Mouse (Mus musculus) kidney, embryonic 14.5 days (tissue): ENCODE measurements around the gene Cenpm. TPM values are rescaled to one million over a fixed set of nuclear protein-coding genes. Genes with fewer than 3 reads are reported as not detected.

ENCODE experiments used
- ATAC-seq: fragments of 200-750 bp; cut with Nextera tagmentation; 2 replicates; pipeline ENCODE4 v1.8.0; 2017; ENCODE audit warnings: moderate number of reproducible peaks, mild to moderate bottlenecking, moderate TSS enrichment, moderate library complexity; ENCODE audit not compliant: low FRiP score, low TSS enrichment
- H3K27ac ChIP-seq: fragments of 300-500 bp; sonication (generic); 2 replicates; pipeline ENCODE4 v1.5.1; 2014; ENCODE audit warnings: low read depth, mild to moderate bottlenecking, low read length, moderate library complexity, mixed read lengths
- H3K27me3 ChIP-seq: fragments of 300-500 bp; sonication (generic); 2 replicates; pipeline ENCODE4 v1.6.1; 2014; ENCODE audit warnings: mild to moderate bottlenecking, low read length; ENCODE audit not compliant: control insufficient read depth, insufficient read depth
- H3K36me3 ChIP-seq: fragments of 300-500 bp; sonication (generic); 2 replicates; pipeline ENCODE4 v1.6.1; 2014; ENCODE audit warnings: low read length, mixed read lengths; ENCODE audit not compliant: control insufficient read depth, insufficient read depth
- H3K4me1 ChIP-seq: fragments of 300-500 bp; sonication (generic); 2 replicates; pipeline ENCODE4 v1.6.1; 2014; ENCODE audit warnings: low read length, mixed read lengths; ENCODE audit not compliant: control insufficient read depth, insufficient read depth
- H3K4me2 ChIP-seq: fragments of 300-500 bp; sonication (generic); replicated peaks from 2 replicates; pipeline ENCODE4 v1.6.1; 2014; ENCODE audit warnings: low read depth, mild to moderate bottlenecking, low read length
- H3K4me3 ChIP-seq: fragments of 300-500 bp; sonication (generic); 2 replicates; pipeline ENCODE4 v1.5.1; 2014; ENCODE audit warnings: mild to moderate bottlenecking, low read length
- H3K9ac ChIP-seq: fragments of 300-500 bp; sonication (generic); 2 replicates; pipeline ENCODE4 v1.6.1; 2014; ENCODE audit warnings: low read depth, mild to moderate bottlenecking, low read length, moderate library complexity
- H3K9me3 ChIP-seq: fragments of 300-500 bp; sonication (generic); 2 replicates; pipeline ENCODE4 v1.6.1; 2016; ENCODE audit warnings: low read length; ENCODE audit not compliant: control insufficient read depth
- WGBS: fragments of 180-500 bp; shearing (Covaris S2); extraction: QIAGEN DNeasy Blood & Tissue Kit; methylation state at CpG from one replicate; pipeline ENCODE4 v1.1.7; 2014; 5-methylcytosine and 5-hydroxymethylcytosine counted together
- polyA plus RNA-seq: library from polyadenylated mRNA; unstranded; fragments of >200 nt; fragmentation: Nextera tagmentation; extraction: Ambion mirVana; gene quantifications from 2 replicates; pipeline ENCODE4 v1.2.1, GENCODE M21; 2014

Gene Cenpm
- polyA plus RNA-seq, 1 experiment from 2014 or later, result 83.3 TPM

DNA sequence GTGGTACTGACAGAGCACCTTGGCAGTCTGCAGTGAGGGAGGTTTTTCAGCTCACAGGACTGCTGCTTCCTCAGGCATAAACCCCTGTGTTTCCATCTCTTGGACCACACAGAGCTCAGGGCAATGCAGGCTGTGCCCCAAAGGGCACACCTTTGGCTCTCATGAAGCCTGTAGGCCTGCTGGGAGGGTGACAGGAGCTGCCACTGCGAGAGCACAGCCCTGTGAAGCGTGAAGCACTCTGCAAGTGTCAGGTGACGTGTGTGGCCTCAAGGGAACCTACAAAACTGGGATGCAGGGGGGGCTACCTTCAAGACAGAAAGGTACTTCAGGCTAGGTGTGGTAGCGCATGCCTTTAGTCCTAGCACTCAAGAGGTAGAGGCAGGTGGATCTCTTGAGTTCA lies 11.9 kb downstream of the Cenpm start:
- Histone ChIP-seq H3K4me2 (no peak overlapping the region), H3K36me3 (no peaks in the 10 kb centered on the region; the same call in 1 of the 2 replicates), H3K4me1 (0 out of 2 replicates have a peak, but pooled peaks cover 14% of the 10 kb centered on the region), H3K27ac (no peak overlapping the region), H3K9me3 (no peaks in the 10 kb centered on the region), H3K9ac (no peak overlapping the region), H3K27me3 (no peaks in the 10 kb centered on the region), H3K4me3 (no peak overlapping the region)
- 54% methylated on average over 4 of the region's 4 CpGs for WGBS
- ATAC-seq, result no peak

DNA sequence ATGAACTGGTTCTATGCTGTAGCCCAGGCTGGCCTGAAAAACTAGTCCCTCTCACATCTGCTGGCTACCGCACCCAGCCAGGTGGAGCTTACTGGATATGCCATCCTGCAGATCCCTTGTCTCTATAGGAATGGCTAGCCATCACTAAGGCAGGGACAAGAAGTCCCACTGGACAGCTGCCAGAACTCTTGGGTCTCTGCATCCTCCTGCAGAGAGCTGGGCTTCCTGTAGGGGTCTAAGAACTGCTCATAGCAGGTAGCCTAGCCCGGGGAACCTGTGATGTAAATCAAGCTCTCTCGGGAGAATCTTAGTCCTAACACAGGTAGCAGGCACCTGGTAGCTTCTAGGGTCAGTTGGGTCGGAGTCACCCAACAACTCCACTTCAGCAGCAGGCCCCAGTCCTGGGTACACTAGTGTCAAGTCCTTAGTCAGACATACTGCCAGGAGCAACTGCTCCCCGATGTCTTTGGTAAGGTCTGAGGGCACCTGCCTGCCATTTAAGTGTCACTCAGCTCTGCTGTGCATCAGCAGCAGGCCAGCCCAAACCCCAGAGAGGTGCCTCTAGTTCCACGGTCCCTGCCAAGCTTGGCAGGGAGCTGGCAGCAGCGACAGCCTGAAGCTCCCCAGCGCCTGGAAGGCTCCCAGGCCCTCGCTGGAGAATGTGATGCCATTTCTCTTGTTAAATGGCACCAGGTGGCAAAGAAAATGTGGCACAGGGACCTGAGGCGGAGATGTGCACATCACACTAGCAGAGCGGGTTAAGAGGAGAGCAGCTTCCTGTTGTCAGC lies 12.8 kb downstream of the Cenpm start:
- no peaks in the 10 kb centered on the region for H3K9me3 ChIP-seq
- no peaks in the 10 kb centered on the region; the same call in 1 of the 2 replicates for H3K36me3 ChIP-seq
- H3K4me1 ChIP-seq, result 0 out of 2 replicates have a peak, but pooled peaks cover 14% of the 10 kb centered on the region
- WGBS, result 60% methylated on average over 11 of the region's 11 CpGs
- H3K4me2 ChIP-seq, result no peak overlapping the region
- no peak overlapping the region for H3K4me3 ChIP-seq
- H3K9ac ChIP-seq, result no peak overlapping the region
- no peaks in the 10 kb centered on the region for H3K27me3 ChIP-seq
- ATAC-seq, result no peak
- H3K27ac ChIP-seq, result no peak overlapping the region

DNA sequence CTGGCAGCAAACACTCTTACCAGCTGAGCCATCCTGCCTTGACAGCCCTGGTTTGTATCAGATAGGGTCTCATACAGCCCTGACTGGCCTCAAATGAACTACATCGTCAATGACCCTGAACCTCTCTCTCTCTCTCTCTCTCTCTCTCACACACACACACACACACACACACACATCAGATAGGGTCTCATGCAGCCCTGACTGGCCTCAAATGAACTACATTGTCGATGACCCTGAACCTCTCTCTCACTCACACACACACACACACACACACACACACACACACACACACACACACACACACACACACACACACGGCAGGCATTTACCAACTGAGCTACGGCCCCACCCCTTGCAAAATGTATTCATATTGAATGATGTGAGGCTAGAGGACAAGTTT lies 13.4 kb downstream of the Cenpm start:
- no peak overlapping the region for H3K27ac ChIP-seq
- WGBS, result 73% methylated on average over 4 of the region's 4 CpGs
- H3K9me3 ChIP-seq, result no peaks in the 10 kb centered on the region
- H3K4me1 ChIP-seq, result 0 out of 2 replicates have a peak, but pooled peaks cover 14% of the 10 kb centered on the region
- H3K36me3 ChIP-seq, result no peaks in the 10 kb centered on the region; the same call in 1 of the 2 replicates
- no peak overlapping the region for H3K9ac ChIP-seq
- 0 out of 2 replicates have a peak, but pooled peaks have one; percentile 26 for ATAC-seq
- no peak overlapping the region for H3K4me2 ChIP-seq
- no peak overlapping the region for H3K4me3 ChIP-seq
- no peaks in the 10 kb centered on the region for H3K27me3 ChIP-seq

DNA sequence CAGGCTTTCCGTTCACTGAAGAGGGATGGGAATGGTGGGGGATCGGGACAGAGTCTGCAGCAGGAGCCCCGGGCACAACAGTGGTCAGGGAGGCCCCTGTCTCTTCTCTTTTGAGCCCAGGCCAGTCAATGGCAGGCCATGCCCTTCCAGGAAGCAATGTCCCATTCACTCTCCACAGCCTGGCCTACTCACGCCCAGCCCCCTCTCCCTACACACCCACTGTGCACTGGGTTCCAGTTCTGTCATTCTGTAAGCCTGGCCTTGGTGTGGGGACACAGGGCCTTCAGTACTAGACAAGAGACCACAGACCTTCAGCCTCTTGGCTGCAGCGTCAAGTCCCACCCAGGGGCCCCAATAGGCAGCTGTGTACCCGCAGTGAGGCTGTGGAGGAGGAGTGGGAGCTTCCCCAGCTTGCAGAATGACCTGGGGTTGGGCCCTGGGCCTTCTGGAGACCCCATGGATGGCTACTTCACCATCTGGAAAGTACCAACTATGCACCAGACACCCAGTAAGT lies 14.4 kb downstream of the Cenpm start:
- Histone ChIP-seq H3K36me3 (no peaks in the 10 kb centered on the region; the same call in 1 of the 2 replicates), H3K9me3 (no peaks in the 10 kb centered on the region), H3K4me1 (0 out of 2 replicates have a peak, but pooled peaks cover 14% of the 10 kb centered on the region), H3K27ac (no peak overlapping the region), H3K27me3 (no peaks in the 10 kb centered on the region), H3K4me3 (no peak overlapping the region), H3K9ac (no peak overlapping the region), H3K4me2 (no peak overlapping the region)
- 70% methylated on average over 6 of the region's 6 CpGs for WGBS
- no peak for ATAC-seq

DNA sequence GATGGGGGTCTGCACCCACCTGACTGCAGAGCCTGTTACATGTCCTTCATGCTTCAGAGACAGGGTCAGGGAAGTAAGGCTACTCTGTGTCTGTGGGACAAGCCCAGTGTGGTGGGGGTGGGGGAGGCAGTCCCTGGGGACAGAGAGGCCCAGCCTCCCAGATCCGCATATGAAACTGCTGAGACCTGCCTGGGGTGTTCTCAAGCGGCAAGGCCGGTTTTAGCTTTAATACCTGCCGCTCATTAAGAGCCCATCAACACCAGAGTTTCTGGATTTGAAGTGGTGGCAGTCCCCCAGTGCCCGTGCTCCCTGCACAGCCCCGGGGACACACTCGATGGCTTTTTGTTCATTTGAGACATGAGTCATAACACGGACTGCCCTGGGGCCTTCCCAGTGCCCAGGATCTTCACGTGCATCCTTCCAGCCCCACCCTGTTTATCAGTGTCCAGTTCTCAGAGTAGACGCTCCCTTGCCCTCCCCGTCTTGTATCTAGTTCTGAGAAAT lies 15.0 kb downstream of the Cenpm start:
- no peak overlapping the region; the same call in 1 of the 2 replicates for H3K9ac ChIP-seq
- no peak overlapping the region for H3K4me3 ChIP-seq
- H3K9me3 ChIP-seq, result no peaks in the 10 kb centered on the region
- 0 out of 2 replicates have a peak, but pooled peaks cover 14% of the 10 kb centered on the region for H3K4me1 ChIP-seq
- H3K4me2 ChIP-seq, result no peak overlapping the region
- H3K27me3 ChIP-seq, result no peaks in the 10 kb centered on the region; the same call in 1 of the 2 replicates
- no peak overlapping the region for H3K27ac ChIP-seq
- ATAC-seq, result peak; percentile 21; the same call in 1 of the 2 replicates
- 35% methylated on average over 11 of the region's 11 CpGs for WGBS
- H3K36me3 ChIP-seq, result no peaks in the 10 kb centered on the region; the same call in 1 of the 2 replicates

DNA sequence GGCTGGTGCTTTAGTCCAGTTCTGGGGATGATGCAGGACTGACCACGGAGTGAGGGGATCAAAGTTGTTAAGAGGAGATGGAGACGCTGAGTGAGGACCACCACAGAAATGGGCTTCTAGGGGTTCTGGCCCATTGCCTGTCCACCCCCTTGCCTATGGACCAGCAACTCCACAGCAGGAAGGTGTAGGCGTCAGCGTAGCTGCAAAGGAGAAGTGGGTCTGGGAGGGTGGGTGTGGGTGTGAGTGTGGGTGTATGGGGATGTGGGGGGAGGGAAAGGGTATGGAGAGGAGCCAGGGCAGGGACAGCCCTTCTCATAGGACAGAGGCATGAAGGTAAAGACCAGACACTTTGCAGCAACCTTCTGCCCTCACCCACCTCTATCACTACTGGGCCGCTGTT lies 18.8 kb downstream of the Cenpm start:
- peaks cover 15% of the 10 kb centered on the region; the same call in 1 of the 2 replicates for H3K4me1 ChIP-seq
- 88% methylated on average over 5 of the region's 5 CpGs for WGBS
- no peak for ATAC-seq
- no peaks in the 10 kb centered on the region for H3K9me3 ChIP-seq
- peaks cover 18% of the 10 kb centered on the region for H3K27me3 ChIP-seq
- no peaks in the 10 kb centered on the region for H3K36me3 ChIP-seq
- H3K4me2 ChIP-seq, result no peak overlapping the region
- H3K4me3 ChIP-seq, result no peak overlapping the region
- no peak overlapping the region for H3K27ac ChIP-seq
- H3K9ac ChIP-seq, result no peak overlapping the region

DNA sequence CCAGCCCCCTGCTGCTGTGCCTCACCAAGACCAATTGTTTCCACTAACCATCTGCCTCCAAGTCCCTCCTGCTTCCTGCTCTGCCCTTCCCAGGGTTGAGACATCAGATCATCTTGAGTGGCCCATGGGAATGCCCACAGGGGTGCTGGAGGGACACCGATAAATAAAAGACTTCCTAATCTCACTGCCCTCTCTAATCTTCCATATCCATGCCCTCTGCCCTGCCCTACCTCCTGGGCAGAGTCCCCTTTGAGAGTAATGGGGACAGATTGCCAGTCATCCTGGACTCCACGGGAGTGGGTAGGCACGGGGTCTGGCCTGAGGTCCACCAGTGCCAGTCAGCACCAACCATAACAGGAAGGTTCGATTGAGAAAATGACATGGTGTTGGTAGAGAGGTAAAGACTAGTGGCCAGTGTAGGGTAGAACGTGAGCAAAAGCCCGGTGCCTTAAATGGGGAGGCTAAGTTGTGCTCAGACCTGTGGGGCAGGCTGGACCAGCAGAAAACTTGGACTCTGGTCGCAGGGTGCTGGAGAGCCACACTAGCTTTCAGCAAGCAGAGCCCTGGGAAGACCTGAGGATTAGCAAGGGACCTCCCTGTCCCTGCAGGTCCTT lies 19.8 kb downstream of the Cenpm start:
- Histone ChIP-seq H3K36me3 (no peaks in the 10 kb centered on the region), H3K27ac (no peak overlapping the region), H3K27me3 (peaks cover 18% of the 10 kb centered on the region), H3K9me3 (no peaks in the 10 kb centered on the region), H3K4me2 (peak overlapping the region; percentile 55), H3K4me1 (peaks cover 12% of the 10 kb centered on the region; the same call in 1 of the 2 replicates), H3K4me3 (peak overlapping the region; percentile 30; the same call in 1 of the 2 replicates), H3K9ac (no peak overlapping the region)
- 0 out of 2 replicates have a peak, but pooled peaks have one; percentile 29 for ATAC-seq
- WGBS, result 36% methylated on average over 7 of the region's 7 CpGs

DNA sequence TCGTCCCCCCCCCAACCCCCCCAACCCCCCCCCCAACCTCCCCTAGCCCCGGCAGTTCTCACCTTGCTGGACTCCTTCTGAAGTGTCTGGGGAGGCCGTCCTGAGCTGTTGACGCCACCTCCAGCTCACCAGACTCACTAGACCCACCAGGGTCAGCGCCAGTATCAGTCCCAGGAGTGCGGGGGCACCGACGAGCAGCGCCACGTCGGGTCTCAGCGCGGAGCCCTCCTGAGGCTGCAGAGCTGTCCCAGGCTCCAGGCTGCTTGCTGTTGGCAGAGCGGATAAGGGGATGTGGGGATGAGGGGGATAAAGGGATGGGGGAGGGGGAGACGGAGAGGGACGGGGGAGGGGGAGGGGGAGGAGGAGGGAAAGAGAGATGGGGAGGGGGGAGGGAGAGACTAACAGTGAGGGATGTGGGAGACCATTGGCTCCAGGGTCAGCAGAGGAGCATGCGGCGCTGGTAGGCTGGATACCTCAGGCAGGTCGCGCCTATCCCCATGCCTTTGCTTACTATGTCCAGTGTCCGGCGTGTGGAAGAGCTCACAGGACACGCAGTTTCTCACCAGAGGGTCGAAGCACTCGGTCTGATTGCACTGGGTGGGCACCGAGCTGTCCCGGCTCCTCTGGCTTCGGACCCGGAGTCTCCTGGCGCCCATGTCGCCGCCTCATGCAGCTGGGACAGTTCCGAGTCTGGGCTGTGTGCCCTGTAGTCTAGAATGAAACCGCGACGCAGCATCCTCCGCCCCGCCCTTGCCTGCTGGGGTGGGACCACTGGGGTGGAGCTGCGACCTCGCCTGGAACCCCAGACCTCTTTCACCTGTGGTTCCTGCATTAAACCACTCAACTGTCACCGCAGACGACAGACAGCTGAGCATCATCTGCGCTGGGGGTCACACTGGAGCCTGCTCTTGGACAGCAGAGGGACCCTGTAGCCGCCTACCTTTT lies 20.6 kb downstream of the Cenpm start, which contains the start of gene Tnfrsf13c:
TSS of gene Tnfrsf13c (minus strand) at position 713 of the 945 bp plus-strand sequence.
- Histone ChIP-seq H3K9me3 (no peaks in the 10 kb centered on the region), H3K9ac (0 out of 2 replicates have a peak within 1 kb of the TSS, but pooled peaks have one; percentile 12), H3K27ac (no peak within 1 kb of the TSS), H3K4me2 (peak within 1 kb of the TSS; percentile 55), H3K4me1 (peaks cover 8% of the 10 kb centered on the region; the same call in 1 of the 2 replicates), H3K4me3 (peak within 1 kb of the TSS; percentile 30), H3K27me3 (peaks cover 18% of the 10 kb centered on the region), H3K36me3 (no peaks in the 10 kb centered on the region)
- ATAC-seq, result peak; percentile 28; the same call in 1 of the 2 replicates
- 2% methylated on average over 43 of the region's 44 CpGs for WGBS
